Mouse (Mus musculus): ENCODE results near the gene Cdc42ep5. TPM values are rescaled to one million over a fixed set of nuclear protein-coding genes. Genes with fewer than 3 reads are reported as not detected.

Gene Cdc42ep5
- polyA plus RNA-seq, 1 experiment from 2014 or later, result 16.2 TPM

DNA sequence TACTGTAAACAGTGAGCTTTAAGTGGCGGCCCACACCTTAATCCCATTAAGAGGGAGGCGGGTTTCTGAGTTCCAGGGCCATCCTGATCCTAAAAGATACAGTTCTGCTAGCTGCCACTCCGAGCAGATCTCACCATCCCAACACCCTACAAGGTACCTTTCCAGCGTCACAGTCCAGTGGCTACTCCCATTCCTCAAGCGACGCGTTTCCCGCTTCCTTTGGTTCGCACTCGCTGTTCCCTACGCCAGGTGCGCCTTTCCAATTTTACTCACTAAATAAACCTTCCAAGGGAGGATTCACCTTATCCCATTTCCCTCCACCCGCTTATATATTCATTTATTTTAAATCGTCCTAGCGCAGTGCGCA is 28.3 kb downstream of the Cdc42ep5 start:
- H3K36me3 ChIP-seq (ENCODE audit: control insufficient read depth, insufficient read depth, low read length), result peaks cover 9% of the 10 kb centered on the region
- under 1% methylated on average over 16 of the region's 16 CpGs for WGBS
- peak overlapping the region; percentile 80 for H3K9ac ChIP-seq (ENCODE audit: low read length)
- no peaks in the 10 kb centered on the region for H3K27me3 ChIP-seq (ENCODE audit: control insufficient read depth, insufficient read depth, low read length)
- ATAC-seq (replicated peaks; ENCODE audit: low FRiP score) (peak; percentile 42), DNase-seq (ENCODE audit: low spot score) (peak; percentile 64)
- peaks cover 4% of the 10 kb centered on the region; the same call in 1 of the 2 replicates for H3K4me1 ChIP-seq (replicated peaks; ENCODE audit: control insufficient read depth, insufficient read depth, low read length)
- H3K4me3 ChIP-seq (ENCODE audit: low read depth, low read length), result peak overlapping the region; percentile 73
- H3K27ac ChIP-seq (ENCODE audit: low read depth, low read length), result peak overlapping the region; percentile 37; the same call in 1 of the 2 replicates
- H3K9me3 ChIP-seq (ENCODE audit: control insufficient read depth, low read length), result no peaks in the 10 kb centered on the region
- H3K4me2 ChIP-seq (ENCODE audit: low read depth, low read length, severe bottlenecking), result peak overlapping the region; percentile 71

DNA sequence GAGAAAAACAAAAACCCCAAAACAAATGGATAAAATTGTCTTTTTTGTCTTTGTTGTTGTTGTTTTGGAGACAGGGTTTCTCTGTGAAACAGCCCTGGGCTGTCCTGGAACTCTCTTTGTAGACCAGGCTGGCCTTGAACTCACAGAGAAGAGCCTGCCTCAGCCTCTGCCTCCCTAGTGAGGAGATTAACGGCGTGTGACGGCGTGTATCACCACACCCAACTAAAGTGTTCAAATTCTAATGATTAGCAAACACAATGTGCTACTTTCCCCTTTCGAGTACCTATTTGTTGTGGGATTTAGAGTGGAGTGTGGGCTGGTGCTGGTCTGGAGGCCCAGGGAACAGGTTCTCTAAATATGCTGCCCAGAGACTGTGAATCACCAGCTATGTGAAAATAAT is 29.7 kb downstream of the Cdc42ep5 start:
- ATAC-seq (replicated peaks; ENCODE audit: low FRiP score), result no peak
- Histone ChIP-seq H3K4me2 (ENCODE audit: low read depth, low read length, severe bottlenecking) (no peak overlapping the region), H3K9me3 (ENCODE audit: control insufficient read depth, low read length) (no peaks in the 10 kb centered on the region), H3K27me3 (ENCODE audit: control insufficient read depth, insufficient read depth, low read length) (no peaks in the 10 kb centered on the region), H3K4me3 (ENCODE audit: low read depth, low read length) (no peak overlapping the region), H3K9ac (ENCODE audit: low read length) (no peak overlapping the region), H3K27ac (ENCODE audit: low read depth, low read length) (no peak overlapping the region), H3K4me1 (replicated peaks; ENCODE audit: control insufficient read depth, insufficient read depth, low read length) (peaks cover 4% of the 10 kb centered on the region; the same call in 1 of the 2 replicates), H3K36me3 (ENCODE audit: control insufficient read depth, insufficient read depth, low read length) (peaks cover 7% of the 10 kb centered on the region)
- WGBS, result 88% methylated on average over 5 of the region's 5 CpGs
- DNase-seq (ENCODE audit: low spot score), result no peak

DNA sequence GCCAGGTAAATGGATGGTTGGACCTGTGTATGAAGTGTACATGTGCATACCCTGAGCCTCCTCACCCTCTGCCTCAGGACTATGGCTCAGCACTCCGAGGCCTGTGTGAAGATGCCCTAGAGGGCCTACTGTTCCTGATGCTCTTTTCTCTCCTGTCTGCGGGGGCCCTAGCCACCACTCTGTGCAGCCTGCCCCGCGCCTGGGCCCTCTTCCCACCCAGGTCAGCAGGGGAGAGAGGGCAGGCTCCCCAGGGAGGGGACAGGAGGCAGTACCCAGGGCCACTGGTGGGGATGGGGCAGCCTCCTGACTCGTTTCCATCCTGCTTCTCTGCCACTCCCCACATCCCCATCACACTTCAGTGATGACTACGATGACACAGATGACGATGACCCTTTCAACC is 31.7 kb downstream of the Cdc42ep5 start:
- Histone ChIP-seq H3K9ac (ENCODE audit: low read length) (no peak overlapping the region), H3K4me2 (ENCODE audit: low read depth, low read length, severe bottlenecking) (no peak overlapping the region), H3K4me3 (ENCODE audit: low read depth, low read length) (no peak overlapping the region), H3K27ac (ENCODE audit: low read depth, low read length) (no peak overlapping the region), H3K9me3 (ENCODE audit: control insufficient read depth, low read length) (no peaks in the 10 kb centered on the region), H3K36me3 (ENCODE audit: control insufficient read depth, insufficient read depth, low read length) (peaks cover 7% of the 10 kb centered on the region; the same call in 1 of the 2 replicates), H3K27me3 (ENCODE audit: control insufficient read depth, insufficient read depth, low read length) (no peaks in the 10 kb centered on the region), H3K4me1 (replicated peaks; ENCODE audit: control insufficient read depth, insufficient read depth, low read length) (peaks cover 1% of the 10 kb centered on the region; the same call in 1 of the 2 replicates)
- 82% methylated on average over 7 of the region's 7 CpGs for WGBS
- ATAC-seq (replicated peaks; ENCODE audit: low FRiP score) (no peak), DNase-seq (ENCODE audit: low spot score) (no peak)

DNA sequence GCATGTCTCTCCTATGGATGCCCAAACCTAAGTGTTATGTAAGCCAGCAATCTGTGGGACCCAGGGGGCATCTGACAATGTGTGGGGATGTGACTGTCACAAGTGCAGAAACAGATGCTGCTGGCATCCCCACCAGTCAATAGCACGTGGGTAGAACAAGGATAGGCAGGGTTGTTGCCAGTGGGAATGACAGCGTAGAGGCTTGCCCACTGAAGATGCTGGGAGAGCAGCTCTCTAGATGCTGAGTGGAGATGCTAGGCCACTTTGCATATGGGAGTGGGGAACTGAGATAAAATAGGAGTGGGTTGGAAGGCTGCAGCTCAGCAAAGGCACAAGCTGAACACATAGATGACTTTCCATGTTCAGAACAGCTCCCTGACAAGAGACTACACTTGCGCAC is 32.1 kb downstream of the Cdc42ep5 start:
- 0 out of 2 replicates have a peak, but pooled peaks cover 1% of the 10 kb centered on the region for H3K4me1 ChIP-seq (replicated peaks; ENCODE audit: control insufficient read depth, insufficient read depth, low read length)
- H3K36me3 ChIP-seq (ENCODE audit: control insufficient read depth, insufficient read depth, low read length), result peaks cover 8% of the 10 kb centered on the region; the same call in 1 of the 2 replicates
- no peaks in the 10 kb centered on the region for H3K27me3 ChIP-seq (ENCODE audit: control insufficient read depth, insufficient read depth, low read length)
- ATAC-seq (replicated peaks; ENCODE audit: low FRiP score) (no peak), DNase-seq (ENCODE audit: low spot score) (no peak)
- no peaks in the 10 kb centered on the region for H3K9me3 ChIP-seq (ENCODE audit: control insufficient read depth, low read length)
- WGBS, result 89% methylated on average over 3 of the region's 3 CpGs
- H3K9ac ChIP-seq (ENCODE audit: low read length), result no peak overlapping the region
- no peak overlapping the region for H3K4me2 ChIP-seq (ENCODE audit: low read depth, low read length, severe bottlenecking)
- no peak overlapping the region for H3K27ac ChIP-seq (ENCODE audit: low read depth, low read length)
- H3K4me3 ChIP-seq (ENCODE audit: low read depth, low read length), result no peak overlapping the region

DNA sequence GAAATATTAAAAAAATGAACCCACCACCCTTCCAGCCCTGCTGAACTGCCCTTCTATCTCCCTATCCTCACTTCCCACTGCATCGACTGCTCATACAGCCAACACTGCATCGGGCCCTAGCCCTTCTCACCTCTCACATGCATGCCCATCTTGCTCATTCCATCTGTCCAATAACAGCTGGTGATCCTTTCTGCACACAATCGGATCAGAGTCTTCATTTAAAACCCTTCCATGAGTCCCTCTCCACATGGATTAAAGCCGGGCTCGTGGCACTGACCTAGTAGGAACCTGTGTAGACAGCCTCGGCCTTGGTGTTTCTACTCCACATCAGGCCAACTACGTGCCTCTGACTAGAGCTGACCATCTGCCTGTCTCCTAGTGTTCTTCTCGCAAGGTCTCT is 32.7 kb downstream of the Cdc42ep5 start:
- H3K4me1 ChIP-seq (replicated peaks; ENCODE audit: control insufficient read depth, insufficient read depth, low read length), result 0 out of 2 replicates have a peak, but pooled peaks cover 1% of the 10 kb centered on the region
- peaks cover 8% of the 10 kb centered on the region; the same call in 1 of the 2 replicates for H3K36me3 ChIP-seq (ENCODE audit: control insufficient read depth, insufficient read depth, low read length)
- 87% methylated on average over 8 of the region's 8 CpGs for WGBS
- no peak overlapping the region for H3K9ac ChIP-seq (ENCODE audit: low read length)
- no peaks in the 10 kb centered on the region for H3K27me3 ChIP-seq (ENCODE audit: control insufficient read depth, insufficient read depth, low read length)
- no peaks in the 10 kb centered on the region for H3K9me3 ChIP-seq (ENCODE audit: control insufficient read depth, low read length)
- no peak overlapping the region for H3K27ac ChIP-seq (ENCODE audit: low read depth, low read length)
- ATAC-seq (replicated peaks; ENCODE audit: low FRiP score) (no peak), DNase-seq (ENCODE audit: low spot score) (no peak)
- no peak overlapping the region for H3K4me3 ChIP-seq (ENCODE audit: low read depth, low read length)
- H3K4me2 ChIP-seq (ENCODE audit: low read depth, low read length, severe bottlenecking), result no peak overlapping the region

DNA sequence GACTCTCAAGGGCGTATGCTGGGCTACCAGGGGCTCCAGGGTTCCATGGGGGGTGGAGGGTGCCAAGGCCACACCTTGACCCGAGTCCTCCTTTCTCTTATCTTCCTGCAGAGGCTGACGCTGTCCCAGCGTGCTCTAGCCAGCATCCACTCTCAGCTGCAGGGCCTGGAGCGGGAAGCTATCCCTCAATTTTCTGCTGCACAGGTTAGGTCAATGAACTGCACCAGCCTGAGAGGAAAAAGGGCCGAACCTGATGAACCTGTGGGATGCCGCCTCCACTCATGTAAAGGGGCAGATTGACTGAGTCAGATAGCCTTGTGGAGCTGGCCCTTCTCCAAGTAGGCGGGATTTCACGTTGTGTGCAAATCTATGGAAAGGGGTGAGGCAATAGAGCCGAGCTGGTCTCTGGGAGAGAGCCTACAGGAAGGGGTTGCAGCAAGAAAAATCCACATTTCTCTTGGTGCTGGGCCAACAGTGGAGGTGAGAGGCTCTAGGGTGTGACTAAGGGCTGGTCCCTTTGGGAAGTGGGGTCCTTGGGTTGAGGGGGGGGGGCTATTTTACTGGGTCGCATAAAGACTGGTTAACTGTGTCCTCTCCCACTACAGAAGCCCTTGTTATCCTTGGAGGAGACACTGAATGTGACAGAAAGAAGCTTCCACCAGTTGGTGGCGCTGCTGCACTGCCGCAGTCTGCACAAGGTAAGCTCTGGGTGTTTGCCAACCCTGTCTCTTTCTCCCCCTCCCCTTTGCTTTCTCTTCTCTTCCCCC is 33.8 kb downstream of the Cdc42ep5 start:
- Histone ChIP-seq H3K4me2 (ENCODE audit: low read depth, low read length, severe bottlenecking) (no peak overlapping the region), H3K9ac (ENCODE audit: low read length) (no peak overlapping the region), H3K27ac (ENCODE audit: low read depth, low read length) (peak overlapping the region; percentile 41), H3K4me1 (replicated peaks; ENCODE audit: control insufficient read depth, insufficient read depth, low read length) (peaks cover 1% of the 10 kb centered on the region; the same call in 1 of the 2 replicates), H3K9me3 (ENCODE audit: control insufficient read depth, low read length) (no peaks in the 10 kb centered on the region), H3K27me3 (ENCODE audit: control insufficient read depth, insufficient read depth, low read length) (no peaks in the 10 kb centered on the region), H3K36me3 (ENCODE audit: control insufficient read depth, insufficient read depth, low read length) (peaks cover 9% of the 10 kb centered on the region; the same call in 1 of the 2 replicates), H3K4me3 (ENCODE audit: low read depth, low read length) (no peak overlapping the region)
- DNase-seq (ENCODE audit: low spot score), result peak; percentile 89
- WGBS, result 46% methylated on average over 13 of the region's 13 CpGs
- peak; percentile 80 for ATAC-seq (replicated peaks; ENCODE audit: low FRiP score)

DNA sequence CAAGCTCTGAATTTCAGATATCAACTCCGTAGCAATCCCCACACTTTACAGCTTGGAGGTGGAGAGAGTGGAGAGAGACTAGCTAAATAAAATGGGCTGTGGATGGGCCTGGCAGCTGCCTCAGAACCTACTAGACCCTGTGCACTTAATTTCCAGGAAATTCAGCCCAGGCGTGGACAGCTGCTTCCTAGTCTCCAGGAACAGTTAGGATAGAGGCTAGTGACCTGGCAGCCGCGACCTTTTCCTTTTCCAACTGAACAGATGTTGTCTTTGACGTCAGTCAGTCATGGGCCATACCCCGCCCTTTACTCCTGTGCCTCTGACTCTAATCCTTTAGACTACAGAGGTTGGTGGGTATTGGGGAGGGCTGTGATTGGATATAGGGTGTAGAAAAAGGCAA is 35.8 kb downstream of the Cdc42ep5 start:
- Histone ChIP-seq H3K27me3 (ENCODE audit: control insufficient read depth, insufficient read depth, low read length) (no peaks in the 10 kb centered on the region; the same call in 1 of the 2 replicates), H3K4me2 (ENCODE audit: low read depth, low read length, severe bottlenecking) (no peak overlapping the region), H3K36me3 (ENCODE audit: control insufficient read depth, insufficient read depth, low read length) (peaks cover 10% of the 10 kb centered on the region; the same call in 1 of the 2 replicates), H3K9me3 (ENCODE audit: control insufficient read depth, low read length) (no peaks in the 10 kb centered on the region), H3K4me1 (replicated peaks; ENCODE audit: control insufficient read depth, insufficient read depth, low read length) (peaks cover 11% of the 10 kb centered on the region), H3K4me3 (ENCODE audit: low read depth, low read length) (no peak overlapping the region), H3K9ac (ENCODE audit: low read length) (peak overlapping the region; percentile 8; the same call in 1 of the 2 replicates), H3K27ac (ENCODE audit: low read depth, low read length) (no peak overlapping the region)
- DNase-seq (ENCODE audit: low spot score) (no peak), ATAC-seq (replicated peaks; ENCODE audit: low FRiP score) (no peak)
- 68% methylated on average over 6 of the region's 6 CpGs for WGBS

DNA sequence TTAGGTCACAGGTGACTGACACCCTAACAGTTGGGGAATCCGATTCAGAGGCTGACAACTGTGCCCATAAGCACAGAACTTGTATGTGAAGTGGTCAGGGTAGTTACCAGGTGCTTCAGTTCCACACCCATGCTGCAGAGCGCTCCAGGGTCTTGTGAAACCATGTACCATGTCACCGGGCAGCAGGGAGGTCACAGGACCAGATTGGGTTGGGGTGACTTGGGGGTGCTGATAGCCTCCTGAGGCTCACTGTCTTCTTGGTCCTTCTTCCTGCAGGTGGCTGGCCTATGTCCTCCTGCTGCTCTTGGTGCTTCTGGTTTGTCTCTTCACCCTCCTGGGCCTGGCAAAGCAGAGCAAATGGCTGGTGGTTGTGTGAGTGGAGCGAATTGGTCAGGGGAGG is 36.8 kb downstream of the Cdc42ep5 start:
- ATAC-seq (replicated peaks; ENCODE audit: low FRiP score) (no peak), DNase-seq (ENCODE audit: low spot score) (peak; percentile 47)
- H3K27me3 ChIP-seq (ENCODE audit: control insufficient read depth, insufficient read depth, low read length), result no peaks in the 10 kb centered on the region; the same call in 1 of the 2 replicates
- H3K4me1 ChIP-seq (replicated peaks; ENCODE audit: control insufficient read depth, insufficient read depth, low read length), result peaks cover 16% of the 10 kb centered on the region
- no peak overlapping the region for H3K4me3 ChIP-seq (ENCODE audit: low read depth, low read length)
- H3K27ac ChIP-seq (ENCODE audit: low read depth, low read length), result no peak overlapping the region
- no peaks in the 10 kb centered on the region for H3K9me3 ChIP-seq (ENCODE audit: control insufficient read depth, low read length)
- peaks cover 10% of the 10 kb centered on the region; the same call in 1 of the 2 replicates for H3K36me3 ChIP-seq (ENCODE audit: control insufficient read depth, insufficient read depth, low read length)
- H3K4me2 ChIP-seq (ENCODE audit: low read depth, low read length, severe bottlenecking), result no peak overlapping the region
- no peak overlapping the region for H3K9ac ChIP-seq (ENCODE audit: low read length)
- 90% methylated on average over 4 of the region's 4 CpGs for WGBS

Data from forebrain, embryonic 11.5 days (tissue).